Mouse (Mus musculus) MEL (cell line): ENCODE data around the gene Tec. TPM values are rescaled to one million over a fixed set of nuclear protein-coding genes. Genes with fewer than 3 reads are reported as not detected.

Experiments used
- DNase-seq: peaks from one replicate; pipeline ENCODE4 v3.0.0; 2011; ENCODE audit warnings: low read depth, low spot score
- H3K27ac ChIP-seq: 2 replicates; pipeline ENCODE4 v1.5.1; 2012; ENCODE audit warnings: low read depth, mild to moderate bottlenecking, control low read depth, low read length, moderate library complexity; ENCODE audit not compliant: control insufficient read depth
- H3K27me3 ChIP-seq, 2 experiments: fragments of 150-350 bp in 1 of 2; sonication (generic) in 1 of 2; 2 replicates each; pipeline ENCODE4 v1.6.1; 2012; ENCODE audit warnings: low read length in 2 of 2, mild to moderate bottlenecking in 2 of 2, improper control_type of control experiment in 1 of 2, moderate library complexity in 1 of 2; ENCODE audit not compliant: insufficient read depth in 2 of 2, control insufficient read depth in 1 of 2
- H3K36me3 ChIP-seq, 2 experiments: 2 replicates each; pipeline ENCODE4 v1.6.1; 2012 to 2014; ENCODE audit warnings: low read length in 2 of 2, improper control_type of control experiment in 1 of 2, inconsistent platforms in 1 of 2, mild to moderate bottlenecking in 1 of 2; ENCODE audit not compliant: insufficient read depth in 2 of 2, control insufficient read depth in 1 of 2
- H3K4me1 ChIP-seq, 2 experiments: fragments of 150-350 bp in 1 of 2; sonication (generic) in 1 of 2; 2 replicates each; pipeline ENCODE4 v1.6.1; 2012; ENCODE audit warnings: low read length in 2 of 2, improper control_type of control experiment in 1 of 2, mild to moderate bottlenecking in 1 of 2; ENCODE audit not compliant: insufficient read depth in 2 of 2, control insufficient read depth in 1 of 2
- H3K4me3 ChIP-seq, 2 experiments: fragments of 150-350 bp in 1 of 2; sonication (generic) in 1 of 2; 2 replicates each; pipeline ENCODE4 v1.5.1; 2012; ENCODE audit warnings: low read depth in 2 of 2, low read length in 2 of 2, mild to moderate bottlenecking in 2 of 2, moderate library complexity in 2 of 2, control low read depth in 1 of 2, improper control_type of control experiment in 1 of 2; ENCODE audit not compliant: control insufficient read depth in 1 of 2, insufficient read depth in 1 of 2
- H3K79me2 ChIP-seq: 2 replicates; pipeline ENCODE4 v1.6.1; 2012; ENCODE audit warnings: mild to moderate bottlenecking, low read length, moderate library complexity; ENCODE audit not compliant: control insufficient read depth, poor library complexity, insufficient read depth
- H3K9ac ChIP-seq: 2 replicates; pipeline ENCODE4 v1.6.1; 2012; ENCODE audit warnings: low read depth, mild to moderate bottlenecking, control low read depth, low read length, moderate library complexity; ENCODE audit not compliant: control insufficient read depth, poor library complexity, severe bottlenecking
- H3K9me3 ChIP-seq: fragments of 150-350 bp; sonication (generic); replicated peaks from 2 replicates; pipeline ENCODE4 v1.6.1; 2012; ENCODE audit warnings: mild to moderate bottlenecking, low read length, improper control_type of control experiment, moderate library complexity; ENCODE audit not compliant: insufficient read depth
- CHD2 ChIP-seq: IDR thresholded peaks from 2 replicates; pipeline ENCODE4 v1.6.1; 2011; ENCODE audit warnings: low read length, improper control_type of control experiment
- E2F4 ChIP-seq: IDR thresholded peaks from 2 replicates; pipeline ENCODE4 v1.6.1; 2011; ENCODE audit warnings: low read depth, low read length, improper control_type of control experiment, borderline replicate concordance
- ELF1 ChIP-seq: IDR thresholded peaks from 2 replicates; pipeline ENCODE4 v1.6.1; 2014; ENCODE audit warnings: low read depth, mild to moderate bottlenecking, inconsistent platforms, low read length, improper control_type of control experiment, moderate library complexity
- EP300 ChIP-seq, 2 experiments: IDR thresholded peaks; 2 replicates each; pipeline ENCODE4 v1.6.1; 2011; ENCODE audit warnings: improper control_type of control experiment in 2 of 2, low read length in 2 of 2, low read depth in 1 of 2, mild to moderate bottlenecking in 1 of 2
- ETS1 ChIP-seq: IDR thresholded peaks from 2 replicates; pipeline ENCODE4 v1.6.1; 2012; ENCODE audit warnings: low read depth, mild to moderate bottlenecking, inconsistent platforms, low read length, improper control_type of control experiment, moderate library complexity
- GABPA ChIP-seq: IDR thresholded peaks from 2 replicates; pipeline ENCODE4 v1.6.1; 2012; ENCODE audit warnings: low read depth, mild to moderate bottlenecking, inconsistent platforms, low read length, improper control_type of control experiment, moderate library complexity
- GATA1 ChIP-seq: IDR thresholded peaks from 2 replicates; pipeline ENCODE4 v1.6.1; 2011; ENCODE audit warnings: low read depth, low read length, improper control_type of control experiment
- HCFC1 ChIP-seq: IDR thresholded peaks from 2 replicates; pipeline ENCODE4 v1.6.1; 2012; ENCODE audit warnings: low read depth, mild to moderate bottlenecking, inconsistent platforms, low read length, improper control_type of control experiment, moderate library complexity
- JUND ChIP-seq: IDR thresholded peaks from 2 replicates; pipeline ENCODE4 v1.6.1; 2011; ENCODE audit warnings: low read depth, mild to moderate bottlenecking, improper control_type of control experiment, low read length
- KAT2A ChIP-seq: conservative IDR thresholded peaks from 2 replicates; pipeline ENCODE4 v1.6.1; 2012; ENCODE audit warnings: low read depth, low read length, improper control_type of control experiment, inconsistent platforms
- MAX ChIP-seq: IDR thresholded peaks from 2 replicates; pipeline ENCODE4 v1.6.1; 2011; ENCODE audit warnings: low read length, improper control_type of control experiment
- MYB ChIP-seq: IDR thresholded peaks from 2 replicates; pipeline ENCODE4 v1.6.1; 2011; ENCODE audit warnings: mild to moderate bottlenecking, low read depth, low read length, improper control_type of control experiment
- NRF1 ChIP-seq: IDR thresholded peaks from 2 replicates; pipeline ENCODE4 v1.6.1; 2014; ENCODE audit warnings: low read depth, mild to moderate bottlenecking, inconsistent platforms, low read length, improper control_type of control experiment, moderate library complexity; ENCODE audit not compliant: poor library complexity, insufficient read depth, severe bottlenecking
- RCOR1 ChIP-seq: IDR thresholded peaks from 2 replicates; pipeline ENCODE4 v1.6.1; 2012; ENCODE audit warnings: low read depth, mild to moderate bottlenecking, inconsistent platforms, low read length, improper control_type of control experiment
- SIN3A ChIP-seq: IDR thresholded peaks from 2 replicates; pipeline ENCODE4 v1.6.1; 2012; ENCODE audit warnings: low read length, improper control_type of control experiment, inconsistent platforms
- SMC3 ChIP-seq: IDR thresholded peaks from 2 replicates; pipeline ENCODE4 v1.6.1; 2011; ENCODE audit warnings: low read depth, low read length, improper control_type of control experiment
- TAL1 ChIP-seq: IDR thresholded peaks from 2 replicates; pipeline ENCODE4 v1.6.1; 2012; ENCODE audit warnings: mild to moderate bottlenecking, inconsistent platforms, low read length, moderate library complexity, mixed read lengths
- TCF12 ChIP-seq: IDR thresholded peaks from 2 replicates; pipeline ENCODE4 v1.6.1; 2014; ENCODE audit warnings: low read depth, mild to moderate bottlenecking, inconsistent platforms, low read length, improper control_type of control experiment, moderate library complexity
- USF1 ChIP-seq: IDR thresholded peaks from 2 replicates; pipeline ENCODE4 v1.6.1; 2014; ENCODE audit warnings: low read depth, mild to moderate bottlenecking, inconsistent platforms, low read length, improper control_type of control experiment, moderate library complexity
- ZC3H11A ChIP-seq: IDR thresholded peaks from 2 replicates; pipeline ENCODE4 v1.6.1; 2012; ENCODE audit warnings: low read depth, mild to moderate bottlenecking, inconsistent platforms, low read length, improper control_type of control experiment
- ZKSCAN1 ChIP-seq: IDR thresholded peaks from 2 replicates; pipeline ENCODE4 v1.6.1; 2012; ENCODE audit warnings: low read depth, mild to moderate bottlenecking, inconsistent platforms, low read length, improper control_type of control experiment, moderate library complexity
- ZMIZ1 ChIP-seq: IDR thresholded peaks from 2 replicates; pipeline ENCODE4 v1.6.1; 2012; ENCODE audit warnings: low read depth, mild to moderate bottlenecking, inconsistent platforms, low read length, improper control_type of control experiment, moderate library complexity
- polyA plus RNA-seq, 2 experiments: library from polyadenylated mRNA; stranded (reverse) in 1 of 2; unstranded in 1 of 2; fragments of >175 nt in 1 of 2; fragments of >200 nt in 1 of 2; gene quantifications; 2 replicates each; pipeline versions ENCODE4 v1.2.1 to v1.2.4; 2012; ENCODE audit warnings: low replicate concordance in 2 of 2, low read depth in 1 of 2; ENCODE audit not compliant: insufficient read length in 2 of 2, insufficient read depth in 1 of 2, missing spikeins in 1 of 2
- total RNA-seq: library from RNA; depleted of rRNA; stranded (reverse); fragments of 300-350 nt; gene quantifications from 2 replicates; pipeline ENCODE4 v1.2.3, GENCODE M21; 2012

Tec gene
- total and polyA plus RNA-seq, 3 experiments, result 44.8 to 61.1 TPM; not detected in 1

GRCm38 (mm10) chr5:72909363-72909762 lies 41.1 kb upstream of the Tec start (continued):
- TF ChIP-seq GABPA (no peak), ELF1 (no peak), ZKSCAN1 (peak; percentile 77), EP300 (IDR thresholded peaks at IDR 0.05; ENCODE audit: low read depth in 1 of 2, low read length in 2 of 2) (peak; percentile 85 to 91), ZC3H11A (no peak), HCFC1 (no peak), E2F4 (no peak), ETS1 (peak; percentile 91), JUND (0 out of 2 replicates have a peak, but pooled peaks have one; percentile 19), MAX (no peak), USF1 (no peak), CHD2 (no peak), SIN3A (peak; percentile 58; the same call in 1 of the 2 replicates), MYB (no peak), TCF12 (peak; percentile 95), NRF1 (no peak), ZMIZ1 (no peak)

- Histone ChIP-seq H3K79me2 (no peaks in the 10 kb centered on the region), H3K9me3 (no peaks in the 10 kb centered on the region), H3K9ac (peak overlapping the region; percentile 33), H3K27me3 (no peaks in the 10 kb centered on the region), H3K4me3 (peak overlapping the region; percentile 29 to 41), H3K4me1 (peaks cover 7 to 29% of the 10 kb centered on the region in 2 experiments), H3K36me3 (peaks cover 0 to 31% of the 10 kb centered on the region in 2 experiments; a peak in 2 of 4 replicates), H3K27ac (peak overlapping the region; percentile 60)
- TF ChIP-seq TCF12, result peak; percentile 67
- peak; percentile 58; the same call in 1 of the 2 replicates for TF ChIP-seq ETS1
- no peak for TF ChIP-seq SMC3
- peak; percentile 21; the same call in 1 of the 2 replicates for TF ChIP-seq TAL1
- no peak for TF ChIP-seq NRF1
- peak; percentile 82 for TF ChIP-seq GATA1
- peak; percentile 72 to 78 for TF ChIP-seq EP300 (IDR thresholded peaks at IDR 0.05; ENCODE audit: low read depth in 1 of 2, low read length in 2 of 2)
- no peak for TF ChIP-seq KAT2A
- TF ChIP-seq RCOR1, result peak; percentile 53
- TF ChIP-seq SIN3A, result peak; percentile 39; the same call in 1 of the 2 replicates
- peak; percentile 77 for DNase-seq
These were observed 40.1 kb upstream of the Tec start for GRCm38 (mm10) chr5:72908324-72908936.
